Comparison of ENCODE assay signal across 8 mouse cellular contexts in genomic region chr6:122761011-122761599, GRCm38 (mm10). TPM values are rescaled to one million over a fixed set of nuclear protein-coding genes. Genes with fewer than 3 reads are reported as not detected.
DNase-seq lines count a peak whose midpoint lies in the region; ATAC-seq and TF ChIP-seq lines count a peak whose summit lies in the region.

No protein-coding gene starts in this region.

- peak; percentile 75 for ATAC-seq in embryonic facial prominence, embryonic 14.5 days (ENCODE audit: low read depth)
- ATAC-seq in heart, embryonic 16.5 days (replicated peaks; ENCODE audit: extremely low read depth, insufficient read depth, low FRiP score): peak; percentile 35; the same call in 1 of the 2 replicates
- no peak for ATAC-seq in liver, embryonic 15.5 days (ENCODE audit: insufficient read depth)
- peak; percentile 76 for ATAC-seq in neural tube, embryonic 14.5 days (ENCODE audit: low read depth)

- peak; percentile 92 for TF ChIP-seq EP300 in ES-Bruce4 (IDR thresholded peaks at IDR 0.05; ENCODE audit: insufficient read depth, low read depth, low read length)

- no peaks in the 10 kb centered on the region for H3K27me3 ChIP-seq in ES-Bruce4 (ENCODE audit: control insufficient read depth, insufficient read depth, low read length, poor library complexity, severe bottlenecking)
- H3K27me3 ChIP-seq in embryonic facial prominence, embryonic 14.5 days (replicated peaks; ENCODE audit: control insufficient read depth, insufficient read depth, low read length): no peaks in the 10 kb centered on the region; the same call in 1 of the 2 replicates
- H3K27me3 ChIP-seq in heart, embryonic 16.5 days (ENCODE audit: control insufficient read depth, insufficient read depth, low read length): no peaks in the 10 kb centered on the region
- peaks cover 7% of the 10 kb centered on the region for H3K27me3 ChIP-seq in liver, embryonic 15.5 days
- H3K27me3 ChIP-seq in neural tube, embryonic 14.5 days (ENCODE audit: control insufficient read depth, insufficient read depth, low read length): no peaks in the 10 kb centered on the region

- TF ChIP-seq CTCF in ES-Bruce4 (IDR thresholded peaks at IDR 0.05; ENCODE audit: low read depth, low read length): no peak
- no peak for TF ChIP-seq CTCF in bone marrow, adult 2 months (IDR thresholded peaks at IDR 0.05; ENCODE audit: control insufficient read depth, insufficient read depth, low read length)

- H3K9ac ChIP-seq in ES-Bruce4 (ENCODE audit: low read depth, poor library complexity, severe bottlenecking): peak overlapping the region; percentile 53; the same call in 1 of the 2 replicates
- H3K9ac ChIP-seq in embryonic facial prominence, embryonic 14.5 days (ENCODE audit: low read depth, low read length): peak overlapping the region; percentile 46; the same call in 1 of the 2 replicates
- H3K9ac ChIP-seq in heart, embryonic 16.5 days (ENCODE audit: low read length): 0 out of 2 replicates have a peak overlapping the region, but pooled peaks have one; percentile 30
- H3K9ac ChIP-seq in liver, embryonic 15.5 days: no peak overlapping the region; the same call in 1 of the 2 replicates
- peak overlapping the region; percentile 37; the same call in 1 of the 2 replicates for H3K9ac ChIP-seq in neural tube, embryonic 14.5 days (replicated peaks; ENCODE audit: low read depth, low read length)

- H3K4me2 ChIP-seq in embryonic facial prominence, embryonic 14.5 days (ENCODE audit: low read depth, low read length): peak overlapping the region; percentile 54
- peak overlapping the region; percentile 68 for H3K4me2 ChIP-seq in heart, embryonic 16.5 days (ENCODE audit: low read depth, low read length)
- peak overlapping the region; percentile 47 for H3K4me2 ChIP-seq in liver, embryonic 15.5 days
- peak overlapping the region; percentile 48 for H3K4me2 ChIP-seq in neural tube, embryonic 14.5 days (ENCODE audit: low read depth, low read length)

- no peaks in the 10 kb centered on the region for H3K36me3 ChIP-seq in ES-Bruce4 (ENCODE audit: control insufficient read depth, insufficient read depth, low read length, poor library complexity, severe bottlenecking)
- no peaks in the 10 kb centered on the region for H3K36me3 ChIP-seq in embryonic facial prominence, embryonic 14.5 days (ENCODE audit: control insufficient read depth, insufficient read depth, low read length)
- no peaks in the 10 kb centered on the region for H3K36me3 ChIP-seq in heart, embryonic 16.5 days (ENCODE audit: control insufficient read depth, insufficient read depth)
- no peaks in the 10 kb centered on the region for H3K36me3 ChIP-seq in liver, embryonic 15.5 days (replicated peaks)
- no peaks in the 10 kb centered on the region for H3K36me3 ChIP-seq in neural tube, embryonic 14.5 days (ENCODE audit: control insufficient read depth, insufficient read depth, low read length)

- TF ChIP-seq POLR2A in ES-Bruce4 (IDR thresholded peaks at IDR 0.05; ENCODE audit: insufficient read depth, low read length): peak; percentile 84
- no peak for TF ChIP-seq POLR2A in bone marrow, adult 2 months (IDR thresholded peaks at IDR 0.05; ENCODE audit: borderline replicate concordance, control insufficient read depth, low read depth, low read length)

- WGBS in bone marrow, adult 2 months: 3% methylated on average over 11 of the region's 11 CpGs
- 1% methylated on average over 11 of the region's 11 CpGs for WGBS in embryonic facial prominence, embryonic 14.5 days
- 2% methylated on average over 11 of the region's 11 CpGs for WGBS in heart, embryonic 16.5 days
- WGBS in liver, embryonic 15.5 days (ENCODE audit: insufficient replicate concordance): 6% methylated on average over 11 of the region's 11 CpGs
- WGBS in neural tube, embryonic 14.5 days: 0% methylated on average over 11 of the region's 11 CpGs

- DNase-seq in embryonic facial prominence, embryonic 14.5 days (ENCODE audit: low spot score): peak; percentile 95
- peak; percentile 87 for DNase-seq in layer of hippocampus, adult 11-12 months (ENCODE audit: low spot score)
- DNase-seq in thymus, postnatal 4 days: peak; percentile 62

- H3K9me3 ChIP-seq in ES-Bruce4 (replicated peaks; ENCODE audit: control insufficient read depth, insufficient read depth, low read length, poor library complexity, severe bottlenecking): no peaks in the 10 kb centered on the region
- no peaks in the 10 kb centered on the region for H3K9me3 ChIP-seq in embryonic facial prominence, embryonic 14.5 days (ENCODE audit: control insufficient read depth, low read length)
- H3K9me3 ChIP-seq in heart, embryonic 16.5 days (replicated peaks; ENCODE audit: control insufficient read depth, low read length): no peaks in the 10 kb centered on the region
- no peaks in the 10 kb centered on the region for H3K9me3 ChIP-seq in liver, embryonic 15.5 days (replicated peaks)
- H3K9me3 ChIP-seq in neural tube, embryonic 14.5 days (ENCODE audit: control insufficient read depth, low read length): no peaks in the 10 kb centered on the region

- peak overlapping the region; percentile 82 for H3K27ac ChIP-seq in ES-Bruce4 (ENCODE audit: insufficient read depth, low read length)
- peak overlapping the region; percentile 57 for H3K27ac ChIP-seq in bone marrow, adult 2 months (ENCODE audit: control insufficient read depth, insufficient read depth, low read depth, low read length, poor library complexity)
- peak overlapping the region; percentile 55; the same call in 1 of the 2 replicates for H3K27ac ChIP-seq in embryonic facial prominence, embryonic 14.5 days (replicated peaks; ENCODE audit: low read depth, low read length)
- no peak overlapping the region for H3K27ac ChIP-seq in heart, embryonic 16.5 days (ENCODE audit: low read length)
- no peak overlapping the region for H3K27ac ChIP-seq in liver, embryonic 15.5 days (replicated peaks)
- H3K27ac ChIP-seq in neural tube, embryonic 14.5 days (ENCODE audit: low read depth, low read length): peak overlapping the region; percentile 60; the same call in 1 of the 2 replicates

- H3K4me1 ChIP-seq in ES-Bruce4 (ENCODE audit: control insufficient read depth, insufficient read depth, low read length): peaks cover 6% of the 10 kb centered on the region
- no peaks in the 10 kb centered on the region; the same call in 1 of the 2 replicates for H3K4me1 ChIP-seq in bone marrow, adult 2 months (ENCODE audit: control insufficient read depth, insufficient read depth, low read length)
- H3K4me1 ChIP-seq in embryonic facial prominence, embryonic 14.5 days (ENCODE audit: control insufficient read depth, insufficient read depth, low read length): peaks cover 3% of the 10 kb centered on the region; the same call in 1 of the 2 replicates
- peaks cover 7% of the 10 kb centered on the region for H3K4me1 ChIP-seq in heart, embryonic 16.5 days (ENCODE audit: control insufficient read depth, insufficient read depth, low read length)
- peaks cover 67% of the 10 kb centered on the region for H3K4me1 ChIP-seq in liver, embryonic 15.5 days (replicated peaks)
- H3K4me1 ChIP-seq in neural tube, embryonic 14.5 days (ENCODE audit: control insufficient read depth, insufficient read depth, low read length): no peaks in the 10 kb centered on the region

- H3K4me3 ChIP-seq in ES-Bruce4 (ENCODE audit: low read depth, low read length): peak overlapping the region; percentile 28
- peak overlapping the region; percentile 79 for H3K4me3 ChIP-seq in bone marrow, adult 2 months (replicated peaks; ENCODE audit: control insufficient read depth, low read depth, low read length)
- peak overlapping the region; percentile 46 for H3K4me3 ChIP-seq in embryonic facial prominence, embryonic 14.5 days (ENCODE audit: low read depth, low read length)
- H3K4me3 ChIP-seq in heart, embryonic 16.5 days (ENCODE audit: low read length): peak overlapping the region; percentile 61
- H3K4me3 ChIP-seq in liver, embryonic 15.5 days (replicated peaks): peak overlapping the region; percentile 38; the same call in 1 of the 2 replicates
- H3K4me3 ChIP-seq in neural tube, embryonic 14.5 days (ENCODE audit: low read depth, low read length): peak overlapping the region; percentile 42

RNA-seq across cellular contexts. Expression of gene Slc2a3, which starts 40.3 kb away (rescaled TPM):
- polyA plus RNA-seq in ES-Bruce4 (2011; ENCODE audit: insufficient read depth, insufficient read length, low read depth, missing spikeins): 1,494 and 1,686 TPM in 2 replicates
- polyA plus RNA-seq in bone marrow, adult 2 months (2011; ENCODE audit: insufficient read depth, insufficient read length, low replicate concordance, missing spikeins): 45.2 and 88.2 TPM in 2 replicates
- 23.9 and 32.0 TPM in 2 replicates for polyA plus RNA-seq in embryonic facial prominence, embryonic 14.5 days (2014; fragmentation: Nextera tagmentation; extraction: Ambion mirVana)
- 10.5 and 10.9 TPM in 2 replicates for polyA plus RNA-seq in heart, embryonic 16.5 days (2015; fragmentation: Nextera tagmentation; extraction: Ambion mirVana)
- 11.8 and 13.8 TPM in 2 replicates for polyA plus RNA-seq in liver, embryonic 15.5 days (2015; fragmentation: Nextera tagmentation; extraction: Ambion mirVana)
- 44.3 and 45.4 TPM in 2 replicates for polyA plus RNA-seq in neural tube, embryonic 14.5 days (2014; fragmentation: Nextera tagmentation; extraction: Ambion mirVana)

RNA-seq across cellular contexts. Expression of gene Nanog, which starts 53.8 kb away (rescaled TPM):
- polyA plus RNA-seq in ES-Bruce4 (2011; ENCODE audit: insufficient read depth, insufficient read length, low read depth, missing spikeins): 610 and 613 TPM in 2 replicates
- 18.2 TPM in 1 of 2 replicates, not detected in the other for polyA plus RNA-seq in bone marrow, adult 2 months (2011; ENCODE audit: insufficient read depth, insufficient read length, low replicate concordance, missing spikeins)
- polyA plus RNA-seq in embryonic facial prominence, embryonic 14.5 days (2014; fragmentation: Nextera tagmentation; extraction: Ambion mirVana): 0.11 and 0.33 TPM in 2 replicates
- 0.54 and 1.1 TPM in 2 replicates for polyA plus RNA-seq in heart, embryonic 16.5 days (2015; fragmentation: Nextera tagmentation; extraction: Ambion mirVana)
- polyA plus RNA-seq in liver, embryonic 15.5 days (2015; fragmentation: Nextera tagmentation; extraction: Ambion mirVana): not detected in 2 replicates
- 0.29 and 0.30 TPM in 2 replicates for polyA plus RNA-seq in neural tube, embryonic 14.5 days (2014; fragmentation: Nextera tagmentation; extraction: Ambion mirVana)

RNA-seq across cellular contexts. Expression of gene Foxj2, which starts 58.6 kb away (rescaled TPM):
- polyA plus RNA-seq in ES-Bruce4 (2011; ENCODE audit: insufficient read depth, insufficient read length, low read depth, missing spikeins): 10.9 and 11.6 TPM in 2 replicates
- polyA plus RNA-seq in bone marrow, adult 2 months (2011; ENCODE audit: insufficient read depth, insufficient read length, low replicate concordance, missing spikeins): 9.6 and 18.0 TPM in 2 replicates
- polyA plus RNA-seq in embryonic facial prominence, embryonic 14.5 days (2014; fragmentation: Nextera tagmentation; extraction: Ambion mirVana): 9.0 and 9.7 TPM in 2 replicates
- 6.1 TPM in 2 replicates for polyA plus RNA-seq in heart, embryonic 16.5 days (2015; fragmentation: Nextera tagmentation; extraction: Ambion mirVana)
- 1.3 and 1.5 TPM in 2 replicates for polyA plus RNA-seq in liver, embryonic 15.5 days (2015; fragmentation: Nextera tagmentation; extraction: Ambion mirVana)
- 8.8 and 9.8 TPM in 2 replicates for polyA plus RNA-seq in neural tube, embryonic 14.5 days (2014; fragmentation: Nextera tagmentation; extraction: Ambion mirVana)

Comparison
In these comparisons a context has a peak if more than half of its experiments do, and no peak if none do; other contexts are left out.
1. H3K27ac ChIP-seq: peak in ES-Bruce4 (single experiment), bone marrow, adult 2 months (single experiment), embryonic facial prominence, embryonic 14.5 days (single experiment) and neural tube, embryonic 14.5 days (single experiment); none in heart, embryonic 16.5 days (single experiment) and liver, embryonic 15.5 days (single experiment).
2. H3K4me3 ChIP-seq: peak in every context shown above with its lines; median percentile 79 in bone marrow, adult 2 months; 61 in heart, embryonic 16.5 days; 46 in embryonic facial prominence, embryonic 14.5 days; 42 in neural tube, embryonic 14.5 days; 38 in liver, embryonic 15.5 days; 28 in ES-Bruce4.
3. RNA of gene Slc2a3, which starts 40.3 kb away (polyA plus RNA-seq): 1,494 to 1,686 TPM in ES-Bruce4; 45.2 to 88.2 TPM in bone marrow, adult 2 months, 44.3 to 45.4 TPM in neural tube, embryonic 14.5 days, 23.9 to 32.0 TPM in embryonic facial prominence, embryonic 14.5 days, 11.8 to 13.8 TPM in liver, embryonic 15.5 days and 10.5 to 10.9 TPM in heart, embryonic 16.5 days; every median in the first group is over 10 times any median in the second.
4. RNA of gene Nanog, which starts 53.8 kb away (polyA plus RNA-seq): 610 to 613 TPM in ES-Bruce4; 18.2 TPM in bone marrow, adult 2 months, 0.54 to 1.1 TPM in heart, embryonic 16.5 days, 0.29 to 0.30 TPM in neural tube, embryonic 14.5 days, 0.11 to 0.33 TPM in embryonic facial prominence, embryonic 14.5 days and not detected in liver, embryonic 15.5 days; every median in the first group is over 10 times any median in the second.
5. Peak in every context shown above with its lines, with median percentiles within 50 percentile points of each other: DNase-seq and H3K4me2 ChIP-seq.